Mouse (Mus musculus): ENCODE data around the gene Asap3.

- TF ChIP-seq CTCF (IDR thresholded peaks at IDR 0.05; ENCODE audit: borderline replicate concordance, insufficient read depth, low read length) (no peak), POLR2A (IDR thresholded peaks at IDR 0.05; ENCODE audit: low read depth, low read length) (no peak)
Observed at GRCm38 (mm10) chr4:136181367-136181766, 24.8 kb upstream of the Asap3 start.

All from embryonic fibroblast, embryonic 13.5 days (primary cell).